Mouse (Mus musculus) liver, postnatal 0 days (tissue): ENCODE data around the gene Fbxo3.

Experiments used
- CTCF ChIP-seq: sonication (generic); IDR thresholded peaks from 2 replicates; pipeline ENCODE4 v1.5.1; 2016; ENCODE audit warnings: antibody characterized with exemption, low read depth
- EP300 ChIP-seq: IDR thresholded peaks from 2 replicates; pipeline ENCODE4 v1.6.1; 2016; ENCODE audit warnings: antibody characterized with exemption, low read depth, mild to moderate bottlenecking

- TF ChIP-seq CTCF (no peak), EP300 (no peak)
Observed at GRCm38 (mm10) chr2:104058381-104058780, 30.9 kb downstream of the Fbxo3 start.
